Mouse (Mus musculus): ENCODE measurements around the gene B4galt3. TPM values are rescaled to one million over a fixed set of nuclear protein-coding genes. Genes with fewer than 3 reads are reported as not detected.
"Not testable (repeated sequence)": the region's sequence is repeated elsewhere in the genome, so short reads cannot be mapped to it uniquely, and the experiment has no call there.

Gene B4galt3
- polyA plus RNA-seq, 1 experiment from 2014 or later: 56.8 TPM

- no peaks in the 10 kb centered on the region for H3K4me1 ChIP-seq (ENCODE audit: control insufficient read depth, insufficient read depth, low read length)
- ATAC-seq (replicated peaks; ENCODE audit: insufficient number of reproducible peaks, low FRiP score, low TSS enrichment, low read depth) (no peak), DNase-seq (ENCODE audit: low spot score) (no peak)
- H3K4me2 ChIP-seq (ENCODE audit: low read depth, low read length): no peak overlapping the region
- H3K9me3 ChIP-seq (replicated peaks; ENCODE audit: control insufficient read depth, low read length): no peaks in the 10 kb centered on the region
- 95% methylated on average over 4 of the region's 4 CpGs for WGBS
- no peak overlapping the region for H3K9ac ChIP-seq (replicated peaks; ENCODE audit: low read length)
- no peak overlapping the region for H3K4me3 ChIP-seq (ENCODE audit: low read depth, low read length)
- H3K36me3 ChIP-seq (replicated peaks; ENCODE audit: control insufficient read depth, insufficient read depth, low read depth, low read length): peaks cover 18% of the 10 kb centered on the region; the same call in 1 of the 2 replicates
- H3K27me3 ChIP-seq (ENCODE audit: control insufficient read depth, insufficient read depth, low read length): no peaks in the 10 kb centered on the region
- no peak overlapping the region for H3K27ac ChIP-seq (replicated peaks; ENCODE audit: low read depth, low read length)
Observed at GRCm38 (mm10) chr1:171234538-171234937, 35.6 kb upstream of the B4galt3 start.

GRCm38 (mm10) chr1:171235791-171236190, 34.3 kb upstream of the B4galt3 start:
- Histone ChIP-seq H3K4me2 (ENCODE audit: low read depth, low read length) (no peak overlapping the region), H3K36me3 (replicated peaks; ENCODE audit: control insufficient read depth, insufficient read depth, low read depth, low read length) (peaks cover 20% of the 10 kb centered on the region; the same call in 1 of the 2 replicates), H3K27me3 (ENCODE audit: control insufficient read depth, insufficient read depth, low read length) (no peaks in the 10 kb centered on the region), H3K4me3 (ENCODE audit: low read depth, low read length) (no peak overlapping the region), H3K9ac (replicated peaks; ENCODE audit: low read length) (no peak overlapping the region), H3K27ac (replicated peaks; ENCODE audit: low read depth, low read length) (no peak overlapping the region), H3K9me3 (replicated peaks; ENCODE audit: control insufficient read depth, low read length) (no peaks in the 10 kb centered on the region), H3K4me1 (ENCODE audit: control insufficient read depth, insufficient read depth, low read length) (no peaks in the 10 kb centered on the region)
- WGBS: 88% methylated on average over 3 of the region's 4 CpGs
- no peak for ATAC-seq (replicated peaks; ENCODE audit: insufficient number of reproducible peaks, low FRiP score, low TSS enrichment, low read depth)
- DNase-seq (ENCODE audit: low spot score): no peak

- H3K9ac ChIP-seq (replicated peaks; ENCODE audit: low read length): no peak overlapping the region
- DNase-seq (ENCODE audit: low spot score) (no peak), ATAC-seq (replicated peaks; ENCODE audit: insufficient number of reproducible peaks, low FRiP score, low TSS enrichment, low read depth) (no peak)
- peaks cover 20% of the 10 kb centered on the region; the same call in 1 of the 2 replicates for H3K36me3 ChIP-seq (replicated peaks; ENCODE audit: control insufficient read depth, insufficient read depth, low read depth, low read length)
- H3K27ac ChIP-seq (replicated peaks; ENCODE audit: low read depth, low read length): no peak overlapping the region
- 89% methylated on average over 6 of the region's 6 CpGs for WGBS
- no peaks in the 10 kb centered on the region for H3K4me1 ChIP-seq (ENCODE audit: control insufficient read depth, insufficient read depth, low read length)
- H3K9me3 ChIP-seq (replicated peaks; ENCODE audit: control insufficient read depth, low read length): no peaks in the 10 kb centered on the region
- no peaks in the 10 kb centered on the region for H3K27me3 ChIP-seq (ENCODE audit: control insufficient read depth, insufficient read depth, low read length)
- H3K4me2 ChIP-seq (ENCODE audit: low read depth, low read length): no peak overlapping the region
- no peak overlapping the region for H3K4me3 ChIP-seq (ENCODE audit: low read depth, low read length)
Observed at GRCm38 (mm10) chr1:171237438-171237837, 32.7 kb upstream of the B4galt3 start.

GRCm38 (mm10) chr1:171238463-171238862, 31.7 kb upstream of the B4galt3 start:
- ATAC-seq (replicated peaks; ENCODE audit: insufficient number of reproducible peaks, low FRiP score, low TSS enrichment, low read depth): no peak
- peaks cover 20% of the 10 kb centered on the region; the same call in 1 of the 2 replicates for H3K36me3 ChIP-seq (replicated peaks; ENCODE audit: control insufficient read depth, insufficient read depth, low read depth, low read length)
- no peak overlapping the region for H3K4me3 ChIP-seq (ENCODE audit: low read depth, low read length)
- H3K9ac ChIP-seq (replicated peaks; ENCODE audit: low read length): no peak overlapping the region
- H3K4me2 ChIP-seq (ENCODE audit: low read depth, low read length): no peak overlapping the region
- H3K4me1 ChIP-seq (ENCODE audit: control insufficient read depth, insufficient read depth, low read length): no peaks in the 10 kb centered on the region
- DNase-seq (ENCODE audit: low spot score): peak; percentile 67
- no peaks in the 10 kb centered on the region for H3K9me3 ChIP-seq (replicated peaks; ENCODE audit: control insufficient read depth, low read length)
- 69% methylated on average over 14 of the region's 14 CpGs for WGBS
- no peak overlapping the region for H3K27ac ChIP-seq (replicated peaks; ENCODE audit: low read depth, low read length)
- H3K27me3 ChIP-seq (ENCODE audit: control insufficient read depth, insufficient read depth, low read length): no peaks in the 10 kb centered on the region

GRCm38 (mm10) chr1:171239992-171240744, 30.0 kb upstream of the B4galt3 start:
- DNase-seq (ENCODE audit: low spot score) (no peak), ATAC-seq (replicated peaks; ENCODE audit: insufficient number of reproducible peaks, low FRiP score, low TSS enrichment, low read depth) (no peak)
- H3K36me3 ChIP-seq (replicated peaks; ENCODE audit: control insufficient read depth, insufficient read depth, low read depth, low read length): peaks cover 12% of the 10 kb centered on the region; the same call in 1 of the 2 replicates
- 75% methylated on average over 15 of the region's 15 CpGs for WGBS
- no peaks in the 10 kb centered on the region for H3K27me3 ChIP-seq (ENCODE audit: control insufficient read depth, insufficient read depth, low read length)
- H3K4me3 ChIP-seq (ENCODE audit: low read depth, low read length): no peak overlapping the region
- H3K27ac ChIP-seq (replicated peaks; ENCODE audit: low read depth, low read length): no peak overlapping the region
- no peak overlapping the region for H3K9ac ChIP-seq (replicated peaks; ENCODE audit: low read length)
- no peaks in the 10 kb centered on the region for H3K9me3 ChIP-seq (replicated peaks; ENCODE audit: control insufficient read depth, low read length)
- H3K4me2 ChIP-seq (ENCODE audit: low read depth, low read length): no peak overlapping the region
- no peaks in the 10 kb centered on the region for H3K4me1 ChIP-seq (ENCODE audit: control insufficient read depth, insufficient read depth, low read length)

GRCm38 (mm10) chr1:171240911-171241310, 29.2 kb upstream of the B4galt3 start:
- Histone ChIP-seq H3K9me3 (replicated peaks; ENCODE audit: control insufficient read depth, low read length) (no peaks in the 10 kb centered on the region), H3K36me3 (replicated peaks; ENCODE audit: control insufficient read depth, insufficient read depth, low read depth, low read length) (peaks cover 7% of the 10 kb centered on the region; the same call in 1 of the 2 replicates), H3K4me2 (ENCODE audit: low read depth, low read length) (no peak overlapping the region), H3K4me1 (ENCODE audit: control insufficient read depth, insufficient read depth, low read length) (no peaks in the 10 kb centered on the region), H3K27ac (replicated peaks; ENCODE audit: low read depth, low read length) (no peak overlapping the region), H3K4me3 (ENCODE audit: low read depth, low read length) (no peak overlapping the region), H3K9ac (replicated peaks; ENCODE audit: low read length) (no peak overlapping the region), H3K27me3 (ENCODE audit: control insufficient read depth, insufficient read depth, low read length) (no peaks in the 10 kb centered on the region)
- ATAC-seq (replicated peaks; ENCODE audit: insufficient number of reproducible peaks, low FRiP score, low TSS enrichment, low read depth) (no peak), DNase-seq (ENCODE audit: low spot score) (no peak)
- 85% methylated on average over 10 of the region's 10 CpGs for WGBS

- not testable (repeated sequence) for H3K27ac ChIP-seq (replicated peaks; ENCODE audit: low read depth, low read length); H3K36me3 ChIP-seq (replicated peaks; ENCODE audit: control insufficient read depth, insufficient read depth, low read depth, low read length); H3K4me2 ChIP-seq (ENCODE audit: low read depth, low read length); ATAC-seq (replicated peaks; ENCODE audit: insufficient number of reproducible peaks, low FRiP score, low TSS enrichment, low read depth); H3K9me3 ChIP-seq (replicated peaks; ENCODE audit: control insufficient read depth, low read length); H3K4me1 ChIP-seq (ENCODE audit: control insufficient read depth, insufficient read depth, low read length); DNase-seq (ENCODE audit: low spot score); H3K4me3 ChIP-seq (ENCODE audit: low read depth, low read length); H3K27me3 ChIP-seq (ENCODE audit: control insufficient read depth, insufficient read depth, low read length); H3K9ac ChIP-seq (replicated peaks; ENCODE audit: low read length)
- WGBS: 88% methylated on average over 12 of the region's 12 CpGs
Observed at GRCm38 (mm10) chr1:171241952-171242351, 28.2 kb upstream of the B4galt3 start.

- H3K4me2 ChIP-seq (ENCODE audit: low read depth, low read length): no peak overlapping the region
- H3K27me3 ChIP-seq (ENCODE audit: control insufficient read depth, insufficient read depth, low read length): no peaks in the 10 kb centered on the region
- WGBS: 86% methylated on average over 8 of the region's 8 CpGs
- no peak for DNase-seq (ENCODE audit: low spot score)
- H3K4me3 ChIP-seq (ENCODE audit: low read depth, low read length): no peak overlapping the region
- no peaks in the 10 kb centered on the region for H3K9me3 ChIP-seq (replicated peaks; ENCODE audit: control insufficient read depth, low read length)
- H3K4me1 ChIP-seq (ENCODE audit: control insufficient read depth, insufficient read depth, low read length): peaks cover 2% of the 10 kb centered on the region; the same call in 1 of the 2 replicates
- no peak overlapping the region for H3K9ac ChIP-seq (replicated peaks; ENCODE audit: low read length)
- H3K36me3 ChIP-seq (replicated peaks; ENCODE audit: control insufficient read depth, insufficient read depth, low read depth, low read length): no peaks in the 10 kb centered on the region; the same call in 1 of the 2 replicates
- no peak overlapping the region for H3K27ac ChIP-seq (replicated peaks; ENCODE audit: low read depth, low read length)
- no peak for ATAC-seq (replicated peaks; ENCODE audit: insufficient number of reproducible peaks, low FRiP score, low TSS enrichment, low read depth)
Observed at GRCm38 (mm10) chr1:171245353-171245752, 24.8 kb upstream of the B4galt3 start.
